Mouse (Mus musculus): ENCODE data around the gene Kdm4b.

The Kdm4b gene

DNA sequence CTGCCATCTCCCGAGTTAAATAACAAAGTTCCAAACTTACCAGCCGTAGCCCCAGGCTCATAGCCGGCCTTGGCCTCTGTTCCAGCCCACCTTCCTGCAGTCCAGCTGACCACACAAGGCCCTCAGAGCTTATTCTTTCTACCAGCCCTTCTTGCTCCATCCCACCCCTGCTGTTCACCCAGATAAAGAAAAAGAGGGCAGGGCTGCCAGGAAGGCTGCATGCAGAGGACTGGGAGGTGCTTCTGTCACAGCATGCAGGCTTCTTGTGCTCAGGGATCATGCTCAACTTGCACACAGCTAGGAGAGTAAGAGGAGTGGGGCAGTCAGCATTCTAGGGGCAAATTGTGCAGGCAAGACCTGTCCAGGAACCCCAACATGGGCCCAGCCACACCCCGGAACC is 22.3 kb downstream of the Kdm4b start:
- no peak for DNase-seq (ENCODE audit: low read depth)

- no peak for DNase-seq (ENCODE audit: low read depth)
Observed at GRCm38 (mm10) chr17:56348586-56348985, 22.7 kb downstream of the Kdm4b start.

DNA sequence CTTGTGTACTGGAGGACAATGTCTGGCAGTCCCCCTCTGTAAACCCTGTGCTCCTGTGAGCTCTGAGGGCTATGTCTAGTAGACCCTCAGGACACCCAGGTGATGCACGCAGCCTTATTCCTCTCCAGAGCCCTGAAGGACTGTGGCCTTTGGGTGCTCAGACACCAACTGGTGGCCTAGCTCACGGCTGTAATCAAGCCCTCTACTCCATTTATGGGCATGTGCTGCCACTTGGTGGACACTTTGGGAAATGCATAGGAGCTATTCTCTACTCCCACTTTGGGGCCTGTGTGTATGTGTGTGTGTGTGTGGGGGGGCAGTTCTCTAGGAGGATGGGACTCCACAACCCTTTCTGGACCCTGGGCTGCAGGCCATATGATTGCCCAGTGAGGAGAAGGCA is 24.8 kb downstream of the Kdm4b start:
- DNase-seq (ENCODE audit: low read depth), result no peak

DNA sequence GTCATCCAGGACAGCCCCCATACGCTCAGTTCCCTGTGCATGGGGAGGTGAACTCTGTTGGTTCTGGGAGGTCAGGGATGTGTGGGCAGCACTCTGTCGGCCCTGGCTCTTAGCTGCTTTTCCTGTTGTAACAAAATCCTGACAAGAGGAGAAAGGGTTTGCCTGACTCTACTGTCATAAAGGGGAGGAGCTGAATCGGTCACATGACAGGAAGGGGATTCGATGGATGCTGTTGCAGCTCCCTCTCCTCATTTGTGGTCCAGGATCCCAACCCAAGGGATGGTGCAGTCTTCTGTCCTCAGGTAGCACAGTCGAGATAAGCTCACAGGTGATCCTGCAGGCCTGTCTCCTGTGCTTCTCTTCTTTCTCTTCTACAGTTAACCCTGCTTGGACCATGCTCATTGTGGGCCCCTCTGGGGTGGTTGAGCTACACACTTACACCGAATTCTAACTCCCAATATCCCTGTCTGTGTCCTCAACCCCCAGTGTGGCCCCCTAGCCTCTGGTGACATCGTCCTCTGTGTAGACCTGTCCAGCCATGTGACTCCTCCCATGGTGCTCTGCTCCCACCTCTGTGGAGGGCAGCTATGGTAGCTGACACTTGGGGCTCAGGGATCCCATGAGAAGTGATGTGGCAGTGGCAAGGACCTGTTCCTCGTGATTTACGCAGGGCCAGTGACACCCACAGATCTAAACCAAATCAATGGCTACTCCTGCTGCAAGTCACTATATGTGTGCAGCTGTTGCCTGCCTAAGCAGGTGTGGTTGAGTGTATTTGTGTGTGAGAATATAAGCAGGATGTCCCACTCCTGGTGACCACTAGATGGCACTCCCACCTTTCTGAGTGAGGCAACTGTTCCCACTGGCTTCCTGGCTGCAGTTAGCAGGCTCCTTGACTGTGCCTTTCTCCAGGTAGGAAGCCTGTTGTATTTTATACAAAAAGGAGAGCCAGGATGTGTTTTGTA is 31.3 kb downstream of the Kdm4b start:
- peak; percentile 33 for DNase-seq (ENCODE audit: low read depth)

DNA sequence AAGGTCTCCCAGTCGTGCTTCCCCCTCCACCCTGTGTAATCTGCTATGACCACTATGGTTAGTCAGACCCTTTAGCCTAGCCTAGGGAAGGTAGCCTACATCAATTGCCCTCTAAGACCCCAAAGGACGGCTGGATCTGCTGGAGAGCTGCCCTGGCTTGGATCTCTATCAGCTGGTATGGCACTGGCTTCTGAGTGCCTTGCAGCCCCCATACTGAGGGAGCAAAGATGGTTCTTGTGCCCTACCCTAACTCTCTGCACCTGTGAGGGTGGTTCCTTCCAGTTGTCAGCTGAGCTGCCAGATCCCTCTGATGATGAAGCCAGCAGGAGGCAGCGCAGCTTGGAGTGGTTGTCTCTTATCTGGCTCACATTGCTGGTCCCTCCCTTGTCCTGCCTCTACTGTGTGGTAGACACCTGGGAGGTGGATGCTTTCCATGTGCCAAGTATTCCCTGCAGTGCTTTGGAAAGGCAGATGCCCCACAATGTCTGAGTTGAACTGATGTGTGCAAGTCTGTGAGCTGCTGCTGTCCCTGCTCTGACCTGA is 33.4 kb downstream of the Kdm4b start:
- no peak for DNase-seq (ENCODE audit: low read depth)

DNA sequence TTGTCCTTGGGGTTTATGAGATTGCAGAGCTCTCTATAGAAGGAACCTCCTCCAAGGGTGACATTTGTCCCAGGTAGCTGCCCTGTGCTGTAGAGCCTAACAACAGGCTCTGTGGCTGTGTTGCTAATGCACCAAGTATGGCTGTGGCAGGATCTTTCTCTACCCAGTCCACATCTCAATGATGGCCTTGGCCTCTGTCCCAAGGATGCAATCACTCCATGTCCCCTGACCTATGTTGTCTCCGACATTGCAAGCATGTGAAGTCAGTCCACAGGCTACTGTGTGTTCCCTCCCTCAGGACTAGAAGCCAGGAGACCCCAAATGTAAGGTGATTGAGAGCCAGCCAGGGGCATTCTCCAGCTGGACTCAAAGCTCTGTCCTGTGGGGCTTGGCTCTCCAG is 34.0 kb downstream of the Kdm4b start:
- DNase-seq (ENCODE audit: low read depth), result no peak

DNA sequence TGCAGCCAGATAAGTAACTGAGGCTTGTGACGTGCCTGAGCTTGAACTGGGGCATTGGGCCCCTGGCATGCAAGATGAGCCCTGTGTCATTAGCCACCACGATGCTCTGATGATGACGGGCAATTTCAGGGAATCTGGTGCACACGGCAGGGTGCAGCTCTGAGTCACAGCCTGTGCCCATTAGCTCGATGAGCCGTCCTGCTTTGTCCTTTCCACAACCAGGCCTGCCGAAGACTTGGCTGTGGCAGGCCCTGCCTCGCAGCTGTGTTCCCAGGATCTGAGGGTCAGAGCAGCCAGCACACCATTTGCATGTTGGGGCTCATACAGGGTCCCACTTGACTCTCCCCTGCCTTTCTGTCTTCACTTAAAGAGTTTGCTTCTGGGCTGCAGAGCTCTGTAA is 34.6 kb downstream of the Kdm4b start:
- DNase-seq (ENCODE audit: low read depth), result no peak

GRCm38 (mm10) chr17:56361542-56361941 is 35.7 kb downstream of the Kdm4b start:
- DNase-seq (ENCODE audit: low read depth), result no peak

DNA sequence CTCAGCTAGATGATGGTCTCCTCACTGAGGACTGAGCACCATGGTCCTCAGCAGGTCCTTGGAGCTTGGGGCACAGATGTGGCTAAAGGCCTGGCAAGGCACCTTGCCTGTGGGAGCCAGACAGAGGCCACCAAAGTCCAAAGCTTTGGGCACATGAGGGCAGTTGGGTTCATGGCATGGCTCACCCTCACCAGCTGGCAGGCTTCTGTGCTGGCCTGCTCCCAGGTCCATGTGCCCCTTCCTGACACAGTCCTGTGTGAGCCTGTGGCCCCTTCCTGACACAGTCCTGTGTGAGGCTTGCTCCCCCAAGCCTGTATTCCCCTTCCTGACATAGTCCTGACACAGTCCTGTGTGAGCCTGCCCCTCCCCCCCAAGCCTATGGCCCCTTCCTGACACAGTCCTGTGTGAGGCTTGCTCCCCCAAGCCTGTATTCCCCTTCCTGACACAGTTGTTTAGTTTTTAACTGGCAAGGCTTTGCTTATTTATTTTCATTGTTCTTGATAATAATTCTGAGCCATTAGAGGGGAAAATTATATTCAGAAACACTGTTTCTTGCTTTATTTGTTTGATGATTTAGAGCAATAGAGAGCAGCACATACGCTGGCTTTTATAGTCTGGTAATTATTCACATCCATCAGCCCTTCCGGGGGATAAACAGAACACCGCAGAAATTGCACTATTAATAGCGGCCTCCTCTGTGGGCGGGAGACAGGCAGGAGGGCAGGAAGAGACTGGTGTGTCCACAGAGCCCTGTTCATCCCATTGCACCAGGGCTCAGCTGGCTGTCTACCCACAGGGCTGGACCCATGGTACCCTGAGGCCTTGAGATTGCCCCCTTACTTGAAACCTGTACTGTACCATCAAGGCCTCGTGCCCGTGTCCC is 40.2 kb downstream of the Kdm4b start:
- DNase-seq (ENCODE audit: low read depth), result no peak

DNA sequence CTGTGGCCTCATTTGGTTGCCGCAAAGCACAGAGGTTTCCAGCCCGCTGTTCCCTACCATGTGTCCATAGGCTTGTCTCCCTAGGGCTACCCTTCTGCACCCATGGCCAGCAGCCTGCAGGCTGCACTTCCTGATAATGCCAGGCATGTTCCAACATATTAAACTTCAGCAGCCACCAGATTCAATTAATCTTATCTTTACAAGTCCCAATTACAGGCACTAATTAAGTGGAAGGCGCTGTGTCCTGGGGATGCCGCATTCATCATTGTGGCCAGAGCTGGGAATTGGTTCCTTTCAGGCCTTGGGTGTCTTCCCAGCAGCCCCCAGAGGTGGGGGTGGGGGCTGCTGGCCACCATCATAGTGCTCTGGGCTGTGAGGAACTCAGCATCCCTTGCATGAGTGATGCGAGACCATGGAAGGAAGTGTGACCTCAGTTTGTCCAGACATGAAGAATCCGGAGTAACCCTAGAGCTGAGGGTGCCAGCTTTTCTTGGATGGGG is 42.5 kb downstream of the Kdm4b start:
- DNase-seq (ENCODE audit: low read depth), result no peak

DNA sequence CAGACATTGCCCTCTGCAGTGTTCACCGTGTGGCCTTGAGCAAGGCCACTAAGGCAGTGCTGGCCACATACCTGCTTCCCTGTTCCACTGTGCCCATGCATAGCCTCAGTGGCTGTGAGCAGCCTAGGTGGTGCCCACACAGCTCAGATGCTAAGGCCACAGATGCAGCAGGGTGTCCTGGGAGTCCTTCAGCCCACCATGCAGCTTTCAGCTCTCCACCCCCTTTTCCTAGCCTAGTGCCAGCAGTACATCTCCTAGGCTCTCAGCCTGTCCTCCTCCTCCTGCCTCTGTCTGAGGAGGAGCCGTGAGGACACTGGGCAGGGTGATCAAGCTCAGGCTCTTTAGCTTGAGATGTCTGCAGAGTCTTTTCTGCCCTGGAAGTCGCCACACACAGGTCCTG is 44.2 kb downstream of the Kdm4b start:
- DNase-seq (ENCODE audit: low read depth), result no peak

DNA sequence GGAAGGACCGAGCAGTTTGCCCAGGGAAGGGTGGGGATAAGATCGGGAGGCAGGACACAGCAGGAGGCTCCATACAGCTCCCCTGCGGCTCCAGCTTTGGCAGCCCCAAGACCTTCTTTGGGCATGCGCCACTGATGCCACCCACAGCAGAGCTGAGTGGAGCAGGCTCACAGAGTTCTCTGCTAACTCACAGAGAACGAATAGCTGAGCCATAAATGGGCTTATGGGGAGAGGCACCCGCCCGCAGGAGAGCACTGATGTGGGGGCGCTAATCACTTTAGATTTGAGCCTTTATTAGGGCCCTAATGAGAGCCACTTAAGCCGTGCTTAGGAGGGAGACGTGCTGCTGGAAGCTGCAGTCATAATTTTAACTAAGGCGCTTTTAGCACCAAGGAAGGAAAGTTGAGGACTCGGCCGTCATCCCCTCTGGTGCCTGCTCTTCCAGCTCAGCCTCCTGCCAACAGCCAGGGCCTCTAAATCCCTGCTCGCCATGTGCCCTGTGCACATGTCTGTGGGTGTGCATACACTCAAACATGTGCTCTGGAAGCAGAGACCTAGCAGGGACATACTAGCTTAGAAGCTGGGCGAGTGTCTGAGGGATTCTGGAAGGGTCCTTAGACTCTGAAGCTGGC is 45.3 kb downstream of the Kdm4b start:
- DNase-seq (ENCODE audit: low read depth), result no peak

- no peak for DNase-seq (ENCODE audit: low read depth)
Observed at GRCm38 (mm10) chr17:56372109-56372508, 46.2 kb downstream of the Kdm4b start.

DNA sequence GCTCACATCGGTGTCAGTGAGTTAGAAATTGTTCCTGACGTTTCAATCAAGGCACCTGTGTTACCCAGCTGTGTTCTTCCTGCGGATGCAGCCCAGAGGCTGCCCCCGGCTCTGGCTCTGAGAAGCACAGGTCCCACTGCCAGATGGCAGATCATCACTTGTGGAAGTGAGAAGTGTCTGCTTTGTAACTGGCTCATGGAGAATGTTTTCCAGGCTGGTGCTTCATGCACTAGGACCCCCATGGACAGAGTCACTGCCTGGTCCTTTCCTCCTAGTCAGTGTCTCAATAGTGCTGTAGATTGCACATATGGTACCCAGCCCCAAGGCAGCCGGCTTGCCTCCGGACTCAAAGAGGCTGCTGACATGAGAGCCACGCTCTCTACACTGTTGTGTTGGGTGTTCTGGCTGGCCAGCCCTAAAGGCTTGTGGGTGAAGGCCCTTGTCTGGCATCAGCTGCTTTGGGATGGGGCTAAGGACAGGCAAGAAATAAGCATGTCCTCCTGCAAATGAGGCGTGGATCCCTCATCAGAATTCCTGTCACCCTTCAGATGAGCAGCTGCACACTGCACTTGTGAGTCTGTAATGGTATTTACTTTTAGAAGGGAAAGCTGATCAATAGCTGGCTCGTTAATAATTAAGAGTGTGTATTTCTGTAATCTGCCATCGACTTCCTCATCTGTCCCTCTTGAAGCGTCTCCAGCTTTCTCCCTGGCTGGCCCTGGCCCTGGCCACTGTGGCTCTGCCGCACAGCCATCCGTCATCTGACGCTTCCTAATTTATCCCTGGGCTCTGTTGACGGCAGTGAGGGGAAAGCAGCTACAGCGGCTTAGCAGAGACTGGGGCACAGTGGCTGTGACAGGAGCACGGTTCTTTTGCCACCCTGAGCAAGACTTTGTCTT is 47.5 kb downstream of the Kdm4b start:
- no peak for DNase-seq (ENCODE audit: low read depth)

GRCm38 (mm10) chr17:56374851-56375250 is 49.0 kb downstream of the Kdm4b start:
- DNase-seq (ENCODE audit: low read depth), result no peak

- DNase-seq (ENCODE audit: low read depth), result no peak
Observed at GRCm38 (mm10) chr17:56379281-56379834, 53.5 kb downstream of the Kdm4b start.

GRCm38 (mm10) chr17:56380286-56380685 is 54.4 kb downstream of the Kdm4b start:
- DNase-seq (ENCODE audit: low read depth), result no peak

GRCm38 (mm10) chr17:56381183-56381582 is 55.3 kb downstream of the Kdm4b start:
- no peak for DNase-seq (ENCODE audit: low read depth)

DNA sequence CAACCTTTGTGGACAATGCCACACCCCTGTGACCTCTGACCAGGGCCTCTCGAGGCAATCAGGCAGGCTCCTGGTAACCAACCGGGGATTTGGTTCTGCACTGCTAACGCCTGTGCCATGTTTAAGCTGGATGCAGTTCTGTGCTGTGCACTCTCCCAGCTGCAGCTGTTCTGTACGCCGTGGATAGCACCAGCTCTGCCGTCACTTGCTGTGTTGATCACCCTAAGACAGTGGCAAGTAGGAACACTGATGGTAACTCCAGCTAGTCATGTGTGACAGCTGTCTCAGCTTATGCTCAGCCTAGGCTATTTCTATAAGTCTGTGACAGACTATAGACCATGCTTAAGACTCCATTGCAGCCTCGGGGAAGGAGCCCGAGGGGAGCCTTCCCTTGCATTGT is 57.1 kb downstream of the Kdm4b start:
- no peak for DNase-seq (ENCODE audit: low read depth)

GRCm38 (mm10) chr17:56384903-56385302 is 59.0 kb downstream of the Kdm4b start:
- DNase-seq (ENCODE audit: low read depth), result no peak

GRCm38 (mm10) chr17:56387612-56388011 is 61.8 kb downstream of the Kdm4b start:
- no peak for DNase-seq (ENCODE audit: low read depth)

Data from fibroblast of lung, adult 2 months (primary cell).